Mouse (Mus musculus) T-helper 1 cell (primary cell): Measurements from ENCODE around the gene Mns1.

Experiments
- in situ Hi-C: fragments of 300-600 bp; cut with MboI, MseI; formaldehyde crosslinking; loops from one replicate; pipeline ENCODE4 v1.15.1; 2025; ENCODE audit warnings: high pct_unique_total_duplicates

Gene Mns1

DNA sequence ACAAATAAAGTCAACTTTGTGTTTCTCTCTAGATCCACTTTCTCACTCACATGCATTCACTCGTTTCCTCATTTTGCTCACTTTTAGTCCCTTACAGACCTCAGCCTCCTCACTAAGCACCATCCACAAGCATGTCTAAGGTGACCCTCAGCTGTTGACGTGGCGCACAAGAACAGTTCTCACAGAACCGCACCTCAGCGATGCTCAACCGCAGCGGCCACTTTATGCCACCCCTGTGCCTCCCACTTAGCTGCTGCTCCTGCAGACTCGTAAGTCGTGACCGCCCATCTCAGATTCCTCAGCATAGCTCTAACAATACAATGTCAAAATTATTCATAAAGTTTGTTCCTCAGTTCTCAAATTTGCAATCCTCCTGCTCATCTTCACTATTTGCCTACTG is 30.8 kb downstream of the Mns1 start:
- in situ Hi-C loops: loop anchor here (5.0 kb wide), 1 partner anchor 54 kb away; no protein-coding TSS in a partner anchor

DNA sequence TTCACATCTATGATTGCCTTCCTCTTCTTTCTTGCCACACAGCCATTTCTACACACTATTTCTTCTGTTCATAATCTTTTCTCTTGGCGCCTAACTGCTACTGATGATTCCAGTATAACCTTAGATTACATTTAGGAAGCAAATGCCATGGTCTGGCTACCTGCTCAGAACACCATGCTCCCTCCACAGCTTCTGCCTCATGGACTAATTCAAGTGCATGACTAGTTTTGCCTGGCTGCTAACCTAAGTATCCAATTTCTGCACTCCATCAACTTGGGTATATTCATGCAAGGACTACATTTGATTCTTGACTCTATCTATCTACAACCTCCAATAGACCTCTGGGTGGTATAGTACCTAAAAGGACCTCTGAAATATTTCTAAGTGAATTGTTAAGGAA is 32.0 kb downstream of the Mns1 start:
- in situ Hi-C loops: loop anchor here (5.0 kb wide), 1 partner anchor 52 kb away; no protein-coding TSS in a partner anchor

DNA sequence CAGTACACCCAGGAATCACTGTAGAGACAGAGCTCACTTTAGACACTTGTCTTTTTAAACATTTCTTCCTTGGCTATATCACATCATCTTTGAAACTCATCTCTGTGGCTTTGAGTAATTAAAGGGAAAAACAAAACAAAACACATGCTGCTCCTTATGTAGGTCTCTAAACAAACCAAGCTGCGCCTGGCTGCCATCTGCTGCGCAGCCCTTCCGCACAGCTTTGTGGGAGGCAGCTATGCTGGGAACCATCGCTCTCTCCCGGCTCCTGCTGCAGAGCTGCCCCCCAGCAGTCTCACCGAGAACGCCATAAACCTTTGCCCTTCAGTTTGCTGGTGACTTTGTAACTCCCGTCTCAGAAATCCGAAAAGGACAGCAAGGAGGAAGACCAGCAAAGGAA is 37.7 kb downstream of the Mns1 start:
- in situ Hi-C loops: no loop called here

DNA sequence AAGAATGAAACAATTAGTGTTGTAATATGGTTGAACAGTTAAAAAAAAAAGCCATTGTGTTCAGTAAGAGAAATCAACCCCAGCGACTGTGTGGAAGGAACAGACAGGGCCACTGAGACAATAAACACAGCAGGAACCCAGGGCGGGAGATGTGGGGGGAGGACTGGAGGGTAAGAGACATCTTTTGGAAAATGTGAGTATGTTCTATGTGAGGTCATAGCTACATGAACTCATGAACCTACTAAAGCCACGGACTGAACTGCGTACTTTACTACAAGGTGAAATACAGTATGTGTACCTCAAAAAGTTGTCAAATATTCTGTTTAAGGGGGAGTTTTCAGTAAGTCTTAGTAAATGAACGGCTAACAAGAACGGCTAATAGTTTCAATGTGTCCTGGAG is 39.5 kb downstream of the Mns1 start:
- in situ Hi-C loops: no loop called here

DNA sequence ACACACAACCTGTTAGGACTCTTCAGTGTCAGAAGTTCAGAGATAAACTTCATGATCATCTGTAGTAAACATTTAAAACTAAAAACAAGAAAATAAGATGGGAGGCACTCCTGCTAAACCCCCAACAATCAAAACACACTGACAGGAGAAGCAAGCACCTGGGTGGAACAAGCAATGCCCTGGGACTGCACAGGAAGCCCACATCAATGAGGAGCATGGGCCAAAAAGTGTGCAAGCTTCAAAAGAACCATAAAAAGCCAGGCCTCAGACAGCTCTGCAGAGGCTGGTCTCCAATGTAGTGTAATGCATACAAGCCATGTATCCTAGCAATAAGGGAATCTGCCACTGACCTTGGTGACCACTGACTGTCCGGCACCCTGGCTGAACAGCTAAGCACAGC is 41.5 kb downstream of the Mns1 start:
- in situ Hi-C loops: no loop called here

DNA sequence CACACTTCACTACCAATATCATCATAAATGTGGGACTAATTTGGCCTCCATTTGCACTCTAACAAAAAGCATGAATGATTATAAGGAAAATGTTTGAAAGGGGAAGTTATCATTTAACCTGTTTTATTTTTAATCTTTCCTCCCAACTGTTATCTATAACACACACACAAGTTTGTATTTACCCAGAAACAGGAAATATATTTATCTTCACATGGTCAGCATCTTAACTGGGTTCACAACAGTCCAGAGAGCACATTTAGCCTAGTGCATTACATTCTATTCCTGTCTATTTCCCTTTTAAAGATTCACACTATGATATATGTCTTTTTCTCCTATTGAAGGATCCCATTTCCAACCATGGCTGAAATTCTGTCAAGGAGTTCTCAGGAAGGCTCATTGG is 50.7 kb downstream of the Mns1 start:
- in situ Hi-C loops: no loop called here

DNA sequence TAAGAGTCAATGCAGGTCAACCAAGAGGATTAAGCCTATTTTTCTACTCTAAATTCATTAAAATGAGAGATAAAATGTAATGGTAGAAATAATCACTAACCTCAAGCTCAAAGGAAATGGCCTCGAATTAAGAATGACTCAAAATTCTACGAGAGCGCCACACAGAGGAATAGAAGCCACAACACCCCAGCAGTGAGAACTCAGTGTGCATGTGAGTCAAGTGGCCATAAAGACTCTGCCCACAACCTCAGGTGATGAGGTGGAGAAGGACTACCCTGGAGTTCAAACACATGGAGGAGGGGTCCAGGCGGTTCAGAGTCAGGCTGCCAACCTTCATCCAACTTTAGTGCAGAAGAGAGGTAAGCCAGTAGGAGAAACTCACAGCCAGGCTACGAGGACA is 51.3 kb downstream of the Mns1 start:
- in situ Hi-C loops: no loop called here

DNA sequence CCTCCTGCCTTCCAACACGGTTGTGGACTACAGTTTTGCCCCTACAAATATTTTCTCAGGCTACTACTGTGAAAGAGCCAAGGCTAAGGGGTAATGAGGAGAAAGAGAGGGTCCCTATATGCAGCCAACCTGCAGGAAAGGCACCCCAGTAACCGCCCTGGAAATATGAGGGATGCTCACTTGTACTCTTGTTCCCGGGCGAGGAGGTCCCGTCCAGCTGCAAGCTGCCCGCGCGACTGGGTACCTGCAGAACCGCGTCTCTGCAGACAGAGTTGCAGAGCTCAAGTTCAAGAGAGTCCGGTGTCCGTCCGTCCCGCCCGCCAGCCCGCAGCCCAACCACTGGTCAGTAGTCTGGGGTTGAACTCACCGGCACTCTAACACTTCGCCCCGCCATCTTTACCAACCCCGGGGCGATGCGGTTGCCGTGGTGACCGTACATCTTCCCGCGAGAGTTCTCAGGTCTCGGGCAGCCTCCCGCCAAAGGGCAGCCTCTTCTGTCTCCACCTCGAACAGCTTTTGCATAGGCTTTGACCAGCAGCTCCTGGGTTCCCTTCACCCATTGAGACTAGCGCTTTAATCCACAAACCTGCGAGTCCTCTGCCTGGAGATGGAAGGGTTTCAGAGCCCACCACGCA is 53.9 kb downstream of the Mns1 start:
- in situ Hi-C loops: loop anchor here (5.0 kb wide), 1 partner anchor 36 kb away; no protein-coding TSS in a partner anchor

DNA sequence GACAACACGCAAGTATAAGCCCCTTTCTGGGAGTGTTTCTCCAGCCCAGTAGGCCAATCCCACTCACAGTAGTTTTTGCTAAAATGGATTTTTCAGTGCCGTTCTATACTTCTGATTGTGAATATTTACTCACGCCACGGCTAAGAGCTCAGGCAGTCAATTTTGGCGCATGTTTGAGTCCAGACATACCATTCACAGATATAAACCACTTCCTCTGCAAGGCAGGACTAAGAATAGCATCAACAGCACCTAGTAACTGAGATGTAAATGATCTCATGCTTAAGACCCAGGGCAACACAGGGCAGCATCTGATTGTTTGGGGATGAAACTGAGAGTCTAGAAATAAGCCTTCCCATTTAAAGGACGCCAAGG is 54.4 kb downstream of the Mns1 start, which contains the start of gene Tex9:
TSS of gene Tex9 (minus strand) at position 19 of the 372 bp plus-strand sequence.
- in situ Hi-C loops: loop anchor here (5.0 kb wide), 1 partner anchor 35 kb away; no protein-coding TSS in a partner anchor

DNA sequence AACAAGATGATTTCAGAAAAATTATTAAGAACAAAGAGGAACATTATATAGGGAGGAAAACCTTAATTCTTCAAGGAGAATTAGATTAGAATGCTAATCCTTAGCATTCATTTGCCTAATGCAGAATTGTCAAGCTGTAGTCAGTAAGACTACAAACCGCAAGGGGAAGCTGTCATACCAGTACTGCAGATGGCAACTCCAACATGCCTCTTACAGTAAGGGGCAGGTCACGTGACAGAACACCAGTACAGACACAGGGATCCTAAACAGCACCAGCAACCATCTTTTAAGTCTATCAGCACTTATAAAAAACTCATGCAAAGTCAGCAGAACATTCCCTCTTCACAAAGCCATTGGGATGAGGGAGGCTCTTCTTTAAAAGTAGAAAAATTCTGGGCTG is 55.7 kb downstream of the Mns1 start:
- in situ Hi-C loops: loop anchor here (5.0 kb wide), 1 partner anchor 34 kb away; no protein-coding TSS in a partner anchor

DNA sequence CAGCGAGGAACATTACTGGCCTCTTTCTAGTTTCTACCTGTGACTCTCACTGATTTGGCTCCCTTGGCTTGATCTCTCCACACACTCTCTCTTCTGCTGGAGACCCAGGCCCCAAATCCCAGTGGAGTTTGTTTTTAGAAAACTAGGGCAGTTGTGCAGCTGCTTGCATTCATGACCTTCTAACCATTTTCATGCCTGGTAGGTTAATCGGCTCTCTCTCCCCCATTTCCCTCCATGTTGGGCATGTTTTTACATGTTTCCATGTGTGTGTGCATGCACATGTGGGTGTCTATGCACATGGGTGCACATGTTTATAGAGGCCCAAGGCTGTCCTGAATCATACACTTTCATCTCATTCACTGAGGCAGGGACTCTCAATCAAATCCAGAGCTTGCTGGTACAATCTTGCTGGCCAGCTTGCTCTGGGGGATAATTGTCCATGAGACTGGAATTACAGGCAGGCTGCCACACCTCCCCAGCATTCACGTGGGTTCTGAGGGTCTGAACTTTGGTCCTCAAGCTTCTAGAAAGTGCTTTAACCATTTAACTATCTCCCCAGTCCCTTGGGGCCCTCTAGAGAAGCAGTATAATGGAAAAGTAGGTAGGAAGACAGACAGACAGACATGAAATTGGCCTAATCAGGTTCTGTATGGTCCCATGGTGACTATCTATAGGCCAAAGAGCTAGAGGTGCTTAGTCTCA is 56.3 kb downstream of the Mns1 start:
- in situ Hi-C loops: loop anchor here (5.0 kb wide), 1 partner anchor 33 kb away; no protein-coding TSS in a partner anchor

DNA sequence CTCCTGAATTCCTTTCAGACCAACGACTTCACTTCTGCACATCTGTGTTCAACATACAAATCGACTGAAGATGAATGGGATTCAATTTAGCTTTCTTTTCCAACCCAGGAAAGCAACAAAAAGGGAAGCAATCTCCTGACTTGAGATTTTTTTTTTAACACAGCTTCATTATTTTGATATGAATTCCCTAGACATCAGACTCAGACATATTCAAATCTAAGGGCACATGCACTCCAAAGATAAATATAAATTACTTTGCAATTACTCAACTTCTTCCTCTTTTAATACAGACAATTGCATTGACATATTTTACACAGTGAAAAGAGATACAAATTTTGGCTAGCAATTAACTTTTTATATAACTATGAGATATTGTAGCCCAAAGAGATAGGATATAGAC is 58.9 kb downstream of the Mns1 start:
- in situ Hi-C loops: no loop called here

DNA sequence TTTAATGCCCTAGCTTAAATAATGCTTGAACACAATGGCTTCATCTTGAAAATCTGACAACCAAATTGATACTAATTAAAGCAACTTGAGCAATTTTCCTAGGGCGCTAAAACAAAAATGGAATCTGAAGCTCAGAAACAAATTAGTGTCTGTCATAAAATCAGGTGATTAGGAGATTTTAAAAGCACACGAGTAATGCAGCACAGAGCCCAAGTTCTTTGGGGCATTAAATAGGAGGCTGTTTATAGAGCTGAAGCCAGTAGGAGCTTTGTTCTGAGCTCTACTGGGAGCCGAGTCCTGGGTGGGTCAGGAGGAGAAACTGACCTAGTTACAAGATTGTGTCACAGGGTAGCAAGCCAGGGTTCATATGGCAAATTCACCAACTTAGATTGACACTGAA is 59.4 kb downstream of the Mns1 start:
- in situ Hi-C loops: no loop called here
